Comparison of ENCODE assay signal across 9 mouse cellular contexts in the genomic region with DNA sequence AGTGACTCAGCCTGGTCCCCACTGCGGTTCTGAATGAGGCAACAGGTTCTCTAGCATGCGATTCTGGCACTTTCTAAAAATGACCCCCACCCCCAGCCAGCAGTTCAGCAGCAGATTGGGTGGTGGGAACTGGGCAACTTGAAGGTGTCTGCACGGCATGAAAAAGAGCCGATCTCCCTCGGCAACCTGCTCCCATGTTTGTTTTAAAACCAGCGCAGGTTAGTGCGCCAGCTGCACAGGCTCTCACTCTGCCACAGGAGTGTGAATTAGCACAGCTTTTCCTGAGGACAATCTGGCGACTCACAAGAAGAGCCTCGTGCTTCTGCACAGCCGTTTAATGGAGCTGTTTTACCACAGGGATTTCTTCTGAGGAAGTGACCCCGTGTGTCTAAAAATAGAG.
DNase-seq lines count a peak whose midpoint lies in the region; ATAC-seq and TF ChIP-seq lines count a peak whose summit lies in the region.
"Had no signal": no experiment of that assay in that cellular context is flagged by ENCODE, and none has a peak within 500 bp of the region (broad histone marks: within the 10 kb centered on the region; RNA-seq: fewer than 3 reads in every experiment).

No protein-coding gene starts in this region.

- no peaks in the 10 kb centered on the region for H3K9me3 ChIP-seq in heart, embryonic 12.5 days (replicated peaks)
- no peaks in the 10 kb centered on the region for H3K9me3 ChIP-seq in lung, embryonic 14.5 days (ENCODE audit: low read depth, low read length)
- H3K9me3 ChIP-seq in hindbrain, embryonic 14.5 days (ENCODE audit: control insufficient read depth, low read length) = no peaks in the 10 kb centered on the region

- intact Hi-C loops in heart, postnatal 25 days (cut with DNase I) = no loop called here

- no peaks in the 10 kb centered on the region for H3K36me3 ChIP-seq in heart, embryonic 12.5 days
- no peaks in the 10 kb centered on the region for H3K36me3 ChIP-seq in lung, embryonic 14.5 days (ENCODE audit: insufficient read depth)
- H3K36me3 ChIP-seq in hindbrain, embryonic 14.5 days (replicated peaks; ENCODE audit: control insufficient read depth, insufficient read depth) = no peaks in the 10 kb centered on the region

- no peak overlapping the region for H3K4me3 ChIP-seq in heart, embryonic 12.5 days
- H3K4me3 ChIP-seq in lung, embryonic 14.5 days (ENCODE audit: low read depth, low read length) = no peak overlapping the region
- H3K4me3 ChIP-seq in hindbrain, embryonic 14.5 days (replicated peaks; ENCODE audit: low read length) = no peak overlapping the region

- ATAC-seq in heart, embryonic 12.5 days (ENCODE audit: insufficient number of reproducible peaks, low FRiP score) = no peak
- no peak for ATAC-seq in lung, embryonic 14.5 days (ENCODE audit: insufficient read depth)
- no peak for ATAC-seq in hindbrain, embryonic 14.5 days (ENCODE audit: low FRiP score)

- H3K4me2 ChIP-seq in heart, embryonic 12.5 days = peak overlapping the region; percentile 18; the same call in 1 of the 2 replicates
- H3K4me2 ChIP-seq in lung, embryonic 14.5 days = peak overlapping the region; percentile 45
- no peak overlapping the region for H3K4me2 ChIP-seq in hindbrain, embryonic 14.5 days (replicated peaks)

- WGBS in heart, embryonic 12.5 days = 53% methylated on average over 11 of the region's 11 CpGs
- WGBS in lung, embryonic 14.5 days = 18% methylated on average over 11 of the region's 11 CpGs
- WGBS in hindbrain, embryonic 14.5 days = 50% methylated on average over 11 of the region's 11 CpGs

- no peak for TF ChIP-seq CTCF in lung, embryonic 14.5 days (IDR thresholded peaks at IDR 0.05; ENCODE audit: low read depth)

- peaks cover 37% of the 10 kb centered on the region for H3K27me3 ChIP-seq in heart, embryonic 12.5 days (replicated peaks)
- no peaks in the 10 kb centered on the region for H3K27me3 ChIP-seq in lung, embryonic 14.5 days (ENCODE audit: insufficient read depth, low read length)
- H3K27me3 ChIP-seq in hindbrain, embryonic 14.5 days (ENCODE audit: control insufficient read depth, insufficient read depth, low read length) = no peaks in the 10 kb centered on the region

- no peak overlapping the region for H3K27ac ChIP-seq in heart, embryonic 12.5 days (ENCODE audit: poor library complexity, severe bottlenecking)
- no peak overlapping the region for H3K27ac ChIP-seq in lung, embryonic 14.5 days (ENCODE audit: low read depth)
- no peak overlapping the region for H3K27ac ChIP-seq in hindbrain, embryonic 14.5 days

- H3K9ac ChIP-seq in heart, embryonic 12.5 days = no peak overlapping the region
- peak overlapping the region; percentile 29 for H3K9ac ChIP-seq in lung, embryonic 14.5 days
- H3K9ac ChIP-seq in hindbrain, embryonic 14.5 days = no peak overlapping the region

- DNase-seq in heart, postnatal 25 days (ENCODE audit: low spot score) = no peak
- DNase-seq in lung, embryonic 14.5 days = peak; percentile 22
- no peak for DNase-seq in lung, adult 18-20 months
- DNase-seq in layer of hippocampus, adult 9-11 months = peak; percentile 51
- DNase-seq in right cerebral cortex, postnatal 25 days = peak; percentile 71
- no peak for DNase-seq in adipocyte (ENCODE audit: low spot score)
- no peak for DNase-seq in hindbrain, embryonic 14.5 days (ENCODE audit: low spot score)
- DNase-seq: gastrocnemius, postnatal 10 days had no signal

- H3K4me1 ChIP-seq in heart, embryonic 12.5 days (replicated peaks) = no peaks in the 10 kb centered on the region
- no peaks in the 10 kb centered on the region for H3K4me1 ChIP-seq in lung, embryonic 14.5 days (ENCODE audit: insufficient read depth)
- no peaks in the 10 kb centered on the region for H3K4me1 ChIP-seq in hindbrain, embryonic 14.5 days (replicated peaks; ENCODE audit: control insufficient read depth, insufficient read depth, low read length)

Comparison
In these comparisons a context has a peak if more than half of its experiments do, and no peak if none do; other contexts are left out.
1. DNase-seq: peak in lung, embryonic 14.5 days (single experiment), layer of hippocampus, adult 9-11 months (single experiment) and right cerebral cortex, postnatal 25 days (single experiment); none in heart, postnatal 25 days (single experiment), lung, adult 18-20 months (0 of 2), adipocyte (single experiment) and hindbrain, embryonic 14.5 days (single experiment).